Mouse (Mus musculus) liver, adult 2 months (tissue): ENCODE results near the gene Hoxd9. TPM values are rescaled to one million over a fixed set of nuclear protein-coding genes. Genes with fewer than 3 reads are reported as not detected.

Experiments used
- DNase-seq: peaks from one replicate; pipeline ENCODE4 v3.0.0-alpha.2; 2011; ENCODE audit warnings: low read depth, low spot score; ENCODE audit errors: extremely low read depth
- H3K27ac ChIP-seq: fragments of 200-500 bp; replicated peaks from 2 replicates; pipeline ENCODE4 v1.5.1; 2012; ENCODE audit warnings: low read depth, mild to moderate bottlenecking, control low read depth, inconsistent platforms, low read length; ENCODE audit not compliant: insufficient read depth
- H3K27me3 ChIP-seq: fragments of 200-500 bp; 2 replicates; pipeline ENCODE4 v1.6.1; 2012; ENCODE audit warnings: mild to moderate bottlenecking, moderate library complexity, low read length, inconsistent platforms; ENCODE audit not compliant: control insufficient read depth, insufficient read depth
- H3K36me3 ChIP-seq: fragments of 200-500 bp; 2 replicates; pipeline ENCODE4 v1.6.1; 2012; ENCODE audit warnings: low read length, inconsistent platforms; ENCODE audit not compliant: control insufficient read depth, insufficient read depth
- H3K4me1 ChIP-seq: fragments of 200-500 bp; 2 replicates; pipeline ENCODE4 v1.6.1; 2011; ENCODE audit warnings: low read length; ENCODE audit not compliant: control insufficient read depth, insufficient read depth
- H3K4me3 ChIP-seq: fragments of 200-500 bp; 2 replicates; pipeline ENCODE4 v1.5.1; 2011; ENCODE audit warnings: low read depth, mild to moderate bottlenecking, control low read depth, low read length, moderate library complexity; ENCODE audit not compliant: insufficient read depth
- H3K79me2 ChIP-seq: fragments of 200-500 bp; 2 replicates; pipeline ENCODE4 v1.6.1; 2012; ENCODE audit warnings: inconsistent platforms, mild to moderate bottlenecking, low read length, moderate library complexity; ENCODE audit not compliant: control insufficient read depth, insufficient read depth
- H3K9ac ChIP-seq: fragments of 200-500 bp; 2 replicates; pipeline ENCODE4 v1.6.1; 2012; ENCODE audit warnings: low read depth, mild to moderate bottlenecking, control low read depth, inconsistent platforms, low read length
- CTCF ChIP-seq: fragments of 200-500 bp; IDR thresholded peaks from 2 replicates; pipeline ENCODE4 v1.5.1; 2011; ENCODE audit warnings: low read depth, low read length, control low read depth
- POLR2A ChIP-seq: fragments of 200-500 bp; IDR thresholded peaks from 2 replicates; pipeline ENCODE4 v1.6.1; 2011; ENCODE audit warnings: low read length, control low read depth; ENCODE audit not compliant: insufficient read depth; ENCODE audit errors: extremely low read depth
- WGBS: fragments of 180-500 bp; shearing (Covaris S2); methylation state at CpG from one replicate; pipeline ENCODE4 v1.1.7; 2018; 5-methylcytosine and 5-hydroxymethylcytosine counted together
- polyA plus RNA-seq: library from polyadenylated mRNA; depleted of rRNA; stranded (reverse); fragments of >200 nt; gene quantifications from 2 replicates; pipeline ENCODE4 v1.2.3, GENCODE M21; 2012
- total RNA-seq: library from RNA; depleted of rRNA; stranded (reverse); fragments of >200 nt; gene quantifications from 2 replicates; pipeline ENCODE4 v1.2.3, GENCODE M21; 2014

The Hoxd9 gene
- total and polyA plus RNA-seq, 2 experiments, result not detected

GRCm38 (mm10) chr2:74721882-74722281 lies 24.4 kb downstream of the Hoxd9 start:
- DNase-seq, result no peak
- H3K27me3 ChIP-seq, result peaks cover 18% of the 10 kb centered on the region
- TF ChIP-seq POLR2A (no peak), CTCF (no peak)
- H3K4me3 ChIP-seq, result no peak overlapping the region
- H3K27ac ChIP-seq, result no peak overlapping the region
- no peaks in the 10 kb centered on the region for H3K36me3 ChIP-seq
- WGBS, result 21% methylated on average over 6 of the region's 6 CpGs
- H3K4me1 ChIP-seq, result no peaks in the 10 kb centered on the region
- H3K79me2 ChIP-seq, result no peaks in the 10 kb centered on the region
- no peak overlapping the region for H3K9ac ChIP-seq

- H3K4me1 ChIP-seq, result no peaks in the 10 kb centered on the region
- H3K27ac ChIP-seq, result no peak overlapping the region
- TF ChIP-seq CTCF, result no peak
- TF ChIP-seq POLR2A, result no peak
- H3K4me3 ChIP-seq, result no peak overlapping the region
- H3K79me2 ChIP-seq, result no peaks in the 10 kb centered on the region
- no peaks in the 10 kb centered on the region for H3K36me3 ChIP-seq
- 10% methylated on average over 8 of the region's 8 CpGs for WGBS
- no peak for DNase-seq
- H3K27me3 ChIP-seq, result peaks cover 28% of the 10 kb centered on the region
- no peak overlapping the region for H3K9ac ChIP-seq
Observed at GRCm38 (mm10) chr2:74722949-74723348, 25.4 kb downstream of the Hoxd9 start.

- TF ChIP-seq POLR2A (no peak), CTCF (no peak)
- H3K27me3 ChIP-seq, result peaks cover 30% of the 10 kb centered on the region
- no peak overlapping the region for H3K4me3 ChIP-seq
- H3K79me2 ChIP-seq, result no peaks in the 10 kb centered on the region
- H3K36me3 ChIP-seq, result no peaks in the 10 kb centered on the region
- H3K9ac ChIP-seq, result no peak overlapping the region
- peak; percentile 51 for DNase-seq
- H3K27ac ChIP-seq, result no peak overlapping the region
- 22% methylated on average over 7 of the region's 7 CpGs for WGBS
- no peaks in the 10 kb centered on the region for H3K4me1 ChIP-seq
Observed at GRCm38 (mm10) chr2:74724244-74725015, 26.9 kb downstream of the Hoxd9 start.

GRCm38 (mm10) chr2:74725171-74725570 lies 27.6 kb downstream of the Hoxd9 start:
- Histone ChIP-seq H3K27me3 (peaks cover 27% of the 10 kb centered on the region), H3K9ac (no peak overlapping the region), H3K79me2 (no peaks in the 10 kb centered on the region), H3K4me1 (no peaks in the 10 kb centered on the region), H3K27ac (no peak overlapping the region), H3K4me3 (no peak overlapping the region), H3K36me3 (no peaks in the 10 kb centered on the region)
- no peak for DNase-seq
- TF ChIP-seq CTCF, result no peak
- TF ChIP-seq POLR2A, result no peak
- whole genome bisulfite sequencing, result 10% methylated on average over 17 of the region's 17 CpGs

GRCm38 (mm10) chr2:74726551-74726950 lies 29.0 kb downstream of the Hoxd9 start, which contains the start of gene Gm28230:
TSS of gene Gm28230 (plus strand) at chr2:74726728.
- H3K36me3 ChIP-seq, result no peaks in the 10 kb centered on the region
- DNase-seq, result peak; percentile 86
- no peaks in the 10 kb centered on the region for H3K79me2 ChIP-seq
- peaks cover 2% of the 10 kb centered on the region; the same call in 1 of the 2 replicates for H3K4me1 ChIP-seq
- TF ChIP-seq POLR2A (no peak), CTCF (no peak)
- no peak within 1 kb of the TSS; the same call in 1 of the 2 replicates for H3K4me3 ChIP-seq
- H3K27ac ChIP-seq, result no peak within 1 kb of the TSS
- peaks cover 27% of the 10 kb centered on the region for H3K27me3 ChIP-seq
- 14% methylated on average over 5 of the region's 5 CpGs for WGBS
- H3K9ac ChIP-seq, result no peak within 1 kb of the TSS
